Mouse (Mus musculus) hindbrain, postnatal 0 days (tissue): ENCODE measurements around the gene Tmem132b. TPM values are rescaled to one million over a fixed set of nuclear protein-coding genes. Genes with fewer than 3 reads are reported as not detected.

Experiments
- ATAC-seq: fragments of 200-750 bp; cut with Nextera tagmentation; 2 replicates; pipeline ENCODE4 v1.8.0; 2017; ENCODE audit warnings: mild to moderate bottlenecking, moderate TSS enrichment, moderate library complexity
- DNase-seq: peaks from one replicate; pipeline ENCODE4 v3.0.0-alpha.2; 2015; ENCODE audit warnings: low spot score
- H3K27ac ChIP-seq: fragments of 300-500 bp; sonication (generic); 2 replicates; pipeline ENCODE4 v1.5.1; 2014; ENCODE audit warnings: mild to moderate bottlenecking
- H3K27me3 ChIP-seq: fragments of 300-500 bp; sonication (generic); 2 replicates; pipeline ENCODE4 v1.6.1; 2014; ENCODE audit warnings: low read length, mixed read lengths; ENCODE audit not compliant: insufficient read depth
- H3K36me3 ChIP-seq: fragments of 300-500 bp; sonication (generic); 2 replicates; pipeline ENCODE4 v1.6.1; 2014; ENCODE audit warnings: low read length, mixed read lengths; ENCODE audit not compliant: insufficient read depth
- H3K4me1 ChIP-seq: fragments of 300-500 bp; sonication (generic); 2 replicates; pipeline ENCODE4 v1.6.1; 2014; ENCODE audit warnings: antibody characterized with exemption, low read length, mixed read lengths; ENCODE audit not compliant: insufficient read depth
- H3K4me2 ChIP-seq: fragments of 300-500 bp; sonication (generic); 2 replicates; pipeline ENCODE4 v1.6.1; 2014; ENCODE audit warnings: low read depth, mild to moderate bottlenecking, low read length, moderate library complexity, mixed read lengths
- H3K4me3 ChIP-seq: fragments of 300-500 bp; sonication (generic); 2 replicates; pipeline ENCODE4 v1.5.1; 2014; ENCODE audit warnings: low read length
- H3K9ac ChIP-seq: fragments of 300-500 bp; sonication (generic); replicated peaks from 2 replicates; pipeline ENCODE4 v1.6.1; 2014; ENCODE audit warnings: mild to moderate bottlenecking, low read length, moderate library complexity, mixed read lengths
- H3K9me3 ChIP-seq: fragments of 300-500 bp; sonication (generic); 2 replicates; pipeline ENCODE4 v1.6.1; 2016; ENCODE audit warnings: low read length, mixed read lengths
- CTCF ChIP-seq: IDR thresholded peaks from 2 replicates; pipeline ENCODE4 v1.5.1; 2016; ENCODE audit warnings: antibody characterized with exemption, control low read depth, low read depth
- WGBS: fragments of 180-500 bp; shearing (Covaris S2); extraction: QIAGEN DNeasy Blood & Tissue Kit; methylation state at CpG from one replicate; pipeline ENCODE4 v1.1.7; 2014; 5-methylcytosine and 5-hydroxymethylcytosine counted together
- polyA plus RNA-seq: library from polyadenylated mRNA; unstranded; fragments of >200 nt; fragmentation: Nextera tagmentation; extraction: Ambion mirVana; gene quantifications from 2 replicates; pipeline ENCODE4 v1.2.1, GENCODE M21; 2015
- total RNA-seq: library from RNA; depleted of rRNA; stranded (reverse); fragments of >200 nt; gene quantifications from 2 replicates; pipeline ENCODE4 v1.2.3, GENCODE M21; 2014

Gene Tmem132b
- total and polyA plus RNA-seq, 2 experiments from 2014 or later: 6.9 to 45.9 TPM

DNA sequence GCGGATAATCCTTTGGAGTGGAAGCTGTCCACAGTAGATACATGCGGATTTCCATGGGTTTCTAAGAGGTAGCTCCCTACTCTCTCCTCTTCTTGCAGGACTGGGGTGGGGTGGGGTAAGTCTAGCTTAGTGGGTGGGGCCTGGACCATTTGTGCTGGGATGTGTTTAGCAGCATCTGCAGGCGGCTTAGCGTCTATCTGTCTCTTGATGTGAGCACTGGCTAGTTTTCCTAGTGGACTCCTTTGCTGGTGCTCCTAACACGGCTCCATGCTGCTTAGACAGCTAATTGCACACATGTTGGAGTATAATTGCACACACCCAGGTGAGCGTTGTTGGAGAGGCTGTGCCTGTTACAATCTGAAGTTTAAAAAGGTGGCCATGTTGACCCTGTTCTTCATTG, 149.3 kb downstream of the Tmem132b start:
- Histone ChIP-seq H3K4me3 (no peak overlapping the region), H3K4me2 (no peak overlapping the region), H3K9ac (no peak overlapping the region), H3K9me3 (no peaks in the 10 kb centered on the region), H3K36me3 (no peaks in the 10 kb centered on the region), H3K27ac (no peak overlapping the region), H3K27me3 (no peaks in the 10 kb centered on the region), H3K4me1 (peaks cover 3% of the 10 kb centered on the region; the same call in 1 of the 2 replicates)
- ATAC-seq: no peak
- no peak for TF ChIP-seq CTCF
- no peak for DNase-seq
- 76% methylated on average over 6 of the region's 6 CpGs for WGBS

DNA sequence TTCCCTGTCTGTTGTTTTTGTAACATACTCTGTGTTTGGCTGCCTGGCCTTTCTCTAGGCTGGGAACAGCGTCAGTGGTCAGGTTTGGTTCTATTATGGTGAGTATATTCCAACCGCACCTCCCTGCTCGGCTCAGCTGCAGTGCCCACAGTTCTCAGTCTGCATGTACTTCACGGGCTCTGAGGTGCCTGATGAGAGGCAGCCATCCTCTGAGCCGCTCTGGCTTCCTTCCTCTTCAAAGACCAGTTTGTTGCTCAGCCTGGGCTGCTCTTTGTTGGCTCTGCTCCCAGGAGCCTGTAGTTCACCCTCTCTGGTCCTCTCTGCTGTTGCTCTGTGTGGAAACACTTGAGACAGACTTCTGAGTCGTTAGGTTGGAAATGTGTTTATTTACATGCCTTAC, 151.9 kb downstream of the Tmem132b start:
- H3K4me1 ChIP-seq: no peaks in the 10 kb centered on the region
- H3K4me3 ChIP-seq: no peak overlapping the region
- TF ChIP-seq CTCF: no peak
- H3K9me3 ChIP-seq: no peaks in the 10 kb centered on the region
- no peak overlapping the region for H3K4me2 ChIP-seq
- H3K9ac ChIP-seq: no peak overlapping the region
- no peak for DNase-seq
- H3K27me3 ChIP-seq: no peaks in the 10 kb centered on the region
- H3K36me3 ChIP-seq: no peaks in the 10 kb centered on the region
- ATAC-seq: no peak
- WGBS: 69% methylated on average over 6 of the region's 6 CpGs
- H3K27ac ChIP-seq: no peak overlapping the region

DNA sequence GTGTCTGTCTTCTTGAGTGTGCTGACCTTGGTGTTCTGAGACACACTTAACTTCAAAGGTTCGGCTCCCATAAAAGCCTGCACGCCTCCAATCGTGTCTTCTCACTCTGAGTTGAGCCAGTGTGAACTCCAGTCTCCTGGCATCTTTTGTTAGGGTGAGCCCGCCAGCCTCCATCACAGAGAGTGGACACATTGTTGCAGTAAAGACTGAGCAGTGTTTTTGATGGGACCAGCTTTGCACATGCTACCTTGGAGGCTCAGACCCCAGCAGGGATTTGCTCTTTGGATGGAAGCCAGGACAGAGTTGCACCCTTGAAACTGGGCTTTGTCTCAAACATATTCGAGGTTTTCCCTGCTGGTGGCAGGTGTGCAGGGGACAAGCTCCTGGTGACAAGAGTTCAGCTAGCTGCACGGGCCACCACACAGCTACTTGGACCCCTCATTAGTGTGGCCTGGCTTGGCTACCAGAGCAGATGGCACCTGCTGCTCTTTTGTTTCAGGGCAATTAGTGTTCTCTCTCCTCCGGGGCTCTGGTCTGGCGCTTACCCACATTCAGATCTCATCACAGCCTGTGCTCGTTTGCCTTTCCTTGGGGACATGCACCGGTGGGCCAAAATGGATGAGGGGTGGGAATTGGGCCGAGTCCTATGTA, 154.2 kb downstream of the Tmem132b start:
- ATAC-seq (peak; percentile 73), DNase-seq (peak; percentile 70)
- H3K9ac ChIP-seq: no peak overlapping the region
- H3K36me3 ChIP-seq: no peaks in the 10 kb centered on the region
- H3K4me2 ChIP-seq: no peak overlapping the region
- TF ChIP-seq CTCF: no peak
- 26% methylated on average over 11 of the region's 11 CpGs for WGBS
- H3K27me3 ChIP-seq: no peaks in the 10 kb centered on the region
- H3K4me3 ChIP-seq: no peak overlapping the region
- H3K27ac ChIP-seq: no peak overlapping the region
- no peaks in the 10 kb centered on the region for H3K4me1 ChIP-seq
- no peaks in the 10 kb centered on the region for H3K9me3 ChIP-seq

DNA sequence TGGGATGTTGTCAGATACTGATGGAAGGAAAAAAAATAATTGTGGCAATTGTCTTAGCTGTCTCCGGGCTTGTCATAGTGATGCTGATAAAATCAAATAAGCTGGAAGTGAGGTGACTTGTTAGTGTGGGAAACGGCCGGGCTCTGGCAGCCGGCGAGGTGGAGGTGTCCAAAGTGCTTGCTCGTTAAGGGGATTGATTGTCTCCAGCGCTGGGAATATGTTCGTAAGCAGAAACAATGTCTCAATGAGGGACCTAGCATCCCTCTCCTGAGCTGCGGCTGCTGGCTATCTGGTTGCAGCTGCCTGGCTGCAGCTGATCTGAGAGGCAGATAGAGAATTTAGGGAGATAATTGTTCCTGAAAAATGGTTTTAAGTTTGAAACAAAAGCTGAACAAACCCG, 161.0 kb downstream of the Tmem132b start:
- DNase-seq: no peak
- no peaks in the 10 kb centered on the region for H3K27me3 ChIP-seq
- no peak overlapping the region for H3K9ac ChIP-seq
- no peak for TF ChIP-seq CTCF
- no peaks in the 10 kb centered on the region for H3K4me1 ChIP-seq
- no peaks in the 10 kb centered on the region for H3K9me3 ChIP-seq
- H3K4me3 ChIP-seq: no peak overlapping the region
- WGBS: 44% methylated on average over 10 of the region's 10 CpGs
- H3K27ac ChIP-seq: no peak overlapping the region
- H3K36me3 ChIP-seq: no peaks in the 10 kb centered on the region
- no peak overlapping the region for H3K4me2 ChIP-seq
- ATAC-seq: no peak

DNA sequence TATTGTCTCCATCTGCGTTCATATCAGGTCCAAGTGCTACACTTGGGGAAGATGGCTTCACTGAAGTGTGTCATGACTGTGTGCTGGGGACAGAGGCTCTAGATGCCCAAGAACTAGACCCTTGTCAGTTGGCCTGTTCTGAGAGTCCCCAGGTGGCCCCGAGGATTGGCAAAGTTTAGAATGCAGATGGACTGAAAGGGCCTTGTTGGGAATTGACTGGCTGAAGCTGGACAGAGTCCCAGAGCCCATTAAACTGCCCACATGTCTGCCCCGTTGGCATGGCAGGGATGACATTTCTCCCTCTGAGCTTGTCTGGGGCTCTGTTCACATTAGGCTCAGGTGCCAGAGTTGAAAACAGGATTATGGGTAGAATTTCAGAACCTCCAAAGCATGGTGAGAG, 167.8 kb downstream of the Tmem132b start:
- H3K27ac ChIP-seq: no peak overlapping the region
- ATAC-seq (peak; percentile 68; the same call in 1 of the 2 replicates), DNase-seq (peak; percentile 76)
- no peaks in the 10 kb centered on the region for H3K27me3 ChIP-seq
- no peaks in the 10 kb centered on the region for H3K9me3 ChIP-seq
- H3K4me1 ChIP-seq: no peaks in the 10 kb centered on the region
- H3K36me3 ChIP-seq: no peaks in the 10 kb centered on the region
- H3K4me3 ChIP-seq: no peak overlapping the region
- 40% methylated on average over 3 of the region's 3 CpGs for WGBS
- no peak for TF ChIP-seq CTCF
- H3K9ac ChIP-seq: no peak overlapping the region
- H3K4me2 ChIP-seq: no peak overlapping the region

DNA sequence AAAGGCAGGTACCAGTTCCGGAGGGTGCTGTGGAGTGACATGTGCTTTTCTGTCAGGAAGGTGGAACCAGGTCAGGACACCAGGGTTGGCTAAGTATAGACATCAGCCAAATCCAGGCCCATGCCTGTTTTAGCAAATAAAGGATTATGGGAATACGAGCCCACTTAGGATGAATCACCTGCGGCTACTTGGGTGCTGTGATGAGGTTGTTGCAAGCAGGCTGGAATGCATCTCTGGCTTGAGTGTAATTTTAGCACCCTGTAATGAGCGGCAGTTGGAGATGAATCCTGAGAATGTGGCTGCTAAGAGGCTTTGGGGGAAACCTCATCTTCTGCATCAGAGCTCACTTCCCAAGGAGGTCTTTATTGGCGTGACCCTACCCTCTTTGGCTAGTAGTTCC, 168.7 kb downstream of the Tmem132b start:
- Histone ChIP-seq H3K36me3 (no peaks in the 10 kb centered on the region), H3K9ac (no peak overlapping the region), H3K27me3 (no peaks in the 10 kb centered on the region), H3K9me3 (no peaks in the 10 kb centered on the region), H3K4me1 (peaks cover 3% of the 10 kb centered on the region; the same call in 1 of the 2 replicates), H3K4me3 (no peak overlapping the region), H3K4me2 (no peak overlapping the region), H3K27ac (no peak overlapping the region)
- 93% methylated on average over 5 of the region's 5 CpGs for WGBS
- no peak for TF ChIP-seq CTCF
- ATAC-seq (no peak), DNase-seq (no peak)

DNA sequence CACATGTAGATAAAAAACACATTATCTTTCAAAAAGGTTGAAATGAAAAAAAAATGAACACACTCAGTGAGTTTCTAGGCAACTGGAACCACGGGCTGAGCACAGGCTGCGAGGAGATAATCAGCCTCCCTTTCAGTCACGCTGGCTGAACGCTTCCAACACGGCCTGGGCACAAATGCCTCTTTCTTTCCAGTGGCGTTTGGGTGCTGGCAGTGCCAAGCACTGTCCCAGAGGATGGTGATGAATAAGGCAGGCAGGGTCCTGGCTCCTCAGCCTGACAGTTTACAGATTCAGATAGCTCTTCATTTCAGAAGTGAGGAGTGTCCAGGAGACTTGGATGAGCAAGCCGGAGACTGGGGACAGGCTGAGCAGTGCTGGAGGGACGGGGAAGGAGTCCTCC, 173.8 kb downstream of the Tmem132b start:
- WGBS: 22% methylated on average over 8 of the region's 8 CpGs
- no peak overlapping the region; the same call in 1 of the 2 replicates for H3K27ac ChIP-seq

More for the DNA sequence above, 173.8 kb downstream of the Tmem132b start:
- Histone ChIP-seq H3K4me3 (no peak overlapping the region), H3K9ac (no peak overlapping the region), H3K36me3 (no peaks in the 10 kb centered on the region), H3K4me1 (peaks cover 7% of the 10 kb centered on the region; the same call in 1 of the 2 replicates), H3K9me3 (no peaks in the 10 kb centered on the region), H3K27me3 (no peaks in the 10 kb centered on the region), H3K4me2 (no peak overlapping the region)
- ATAC-seq: peak; percentile 64; the same call in 1 of the 2 replicates
- no peak for TF ChIP-seq CTCF
- peak; percentile 58 for DNase-seq
